ENCODE assay signal across 7 mouse cellular contexts in the genomic region with DNA sequence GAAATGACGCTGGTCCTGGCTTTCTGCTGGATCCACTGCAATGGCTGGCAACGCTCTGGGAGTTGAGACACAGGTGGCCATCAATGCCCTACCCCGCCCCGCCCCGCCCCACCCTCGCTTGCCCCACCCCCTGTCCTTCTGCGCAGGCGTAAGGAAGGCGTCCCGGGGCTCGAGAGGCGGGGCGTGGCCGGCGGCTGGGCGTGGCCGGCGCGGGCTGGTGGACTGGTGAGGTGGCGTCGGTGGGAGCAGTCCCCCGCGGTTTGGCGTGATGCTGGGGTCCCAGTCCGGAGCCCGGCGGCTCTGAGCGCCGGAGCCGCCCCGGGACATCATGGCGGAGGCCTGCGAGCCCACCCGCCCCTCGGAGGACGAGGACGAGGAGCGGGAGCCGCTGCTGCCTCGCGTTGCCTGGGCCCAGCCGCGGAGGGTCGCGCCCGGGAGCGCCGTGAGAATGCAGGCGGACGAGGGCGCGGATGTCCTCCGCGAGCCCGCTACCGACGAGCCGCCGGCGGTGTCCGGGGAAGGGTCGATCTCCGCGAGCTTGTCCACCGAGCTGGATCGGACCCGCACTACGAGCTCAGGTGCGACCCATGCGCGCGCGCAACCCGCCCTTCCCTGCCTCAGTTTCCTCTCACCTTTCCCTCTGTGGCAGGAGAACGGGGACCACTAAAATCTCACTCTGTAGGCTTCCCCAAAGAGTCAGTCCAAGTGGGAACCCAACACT. TPM values are rescaled to one million over a fixed set of nuclear protein-coding genes. Genes with fewer than 3 reads are reported as not detected.
DNase-seq lines count a peak whose midpoint lies in the region; ATAC-seq lines count a peak whose summit lies in the region.

A gene (plus strand): TSS at position 184 of the 721 bp plus-strand sequence.

- no peaks in the 10 kb centered on the region for H3K27me3 ChIP-seq in intestine, embryonic 16.5 days (replicated peaks; ENCODE audit: control insufficient read depth, insufficient read depth, low read length)
- no peaks in the 10 kb centered on the region for H3K27me3 ChIP-seq in limb, embryonic 10.5 days (ENCODE audit: low read depth, poor library complexity, severe bottlenecking)
- H3K27me3 ChIP-seq in midbrain, embryonic 12.5 days: no peaks in the 10 kb centered on the region

- H3K36me3 ChIP-seq in intestine, embryonic 16.5 days (ENCODE audit: control insufficient read depth, insufficient read depth, low read length): no peaks in the 10 kb centered on the region
- H3K36me3 ChIP-seq in limb, embryonic 10.5 days: no peaks in the 10 kb centered on the region
- no peaks in the 10 kb centered on the region for H3K36me3 ChIP-seq in midbrain, embryonic 12.5 days

- peak; percentile 77 to 84 for DNase-seq in adrenal gland, adult 18-20 months (ENCODE audit: low spot score in 2 of 2)
- peak; percentile 86 for DNase-seq in embryo, embryonic 11 days
- DNase-seq in gastrocnemius, postnatal 36 days: peak; percentile 69 to 72
- peak; percentile 93 for DNase-seq in limb, embryonic 10.5 days (ENCODE audit: low spot score)
- peak; percentile 43 for DNase-seq in skeletal muscle tissue, adult 2 months (ENCODE audit: low read depth, low spot score)

- peak within 1 kb of the TSS; percentile 81 for H3K27ac ChIP-seq in intestine, embryonic 16.5 days (ENCODE audit: low read length)
- H3K27ac ChIP-seq in limb, embryonic 10.5 days: peak within 1 kb of the TSS; percentile 90
- peak within 1 kb of the TSS; percentile 49; the same call in 1 of the 2 replicates for H3K27ac ChIP-seq in midbrain, embryonic 12.5 days (replicated peaks)

- H3K4me1 ChIP-seq in intestine, embryonic 16.5 days (ENCODE audit: control insufficient read depth, insufficient read depth, low read length): peaks cover 3% of the 10 kb centered on the region
- H3K4me1 ChIP-seq in limb, embryonic 10.5 days: peaks cover 10% of the 10 kb centered on the region
- H3K4me1 ChIP-seq in midbrain, embryonic 12.5 days: peaks cover 7% of the 10 kb centered on the region; the same call in 1 of the 2 replicates

- H3K9me3 ChIP-seq in intestine, embryonic 16.5 days (ENCODE audit: control insufficient read depth, low read length): no peaks in the 10 kb centered on the region
- no peaks in the 10 kb centered on the region for H3K9me3 ChIP-seq in limb, embryonic 10.5 days (replicated peaks)
- H3K9me3 ChIP-seq in midbrain, embryonic 12.5 days: no peaks in the 10 kb centered on the region

- intact Hi-C loops in gastrocnemius, postnatal 36 days (cut with DNase I): no loop called here

- WGBS in intestine, embryonic 16.5 days: under 1% methylated on average over 68 of the region's 75 CpGs
- WGBS in limb, embryonic 10.5 days: under 1% methylated on average over 73 of the region's 75 CpGs
- 0% methylated on average over 54 of the region's 75 CpGs for WGBS in midbrain, embryonic 12.5 days

- peak within 1 kb of the TSS; percentile 74 for H3K4me2 ChIP-seq in intestine, embryonic 16.5 days (ENCODE audit: low read depth, low read length)
- H3K4me2 ChIP-seq in midbrain, embryonic 12.5 days (replicated peaks): peak within 1 kb of the TSS; percentile 75

- peak; percentile 92 for ATAC-seq in intestine, embryonic 16.5 days
- peak; percentile 94 for ATAC-seq in midbrain, embryonic 12.5 days (ENCODE audit: low FRiP score, low read depth)

- H3K4me3 ChIP-seq in intestine, embryonic 16.5 days (ENCODE audit: low read length): peak within 1 kb of the TSS; percentile 89
- H3K4me3 ChIP-seq in limb, embryonic 10.5 days: peak within 1 kb of the TSS; percentile 72
- peak within 1 kb of the TSS; percentile 80 for H3K4me3 ChIP-seq in midbrain, embryonic 12.5 days

- H3K9ac ChIP-seq in intestine, embryonic 16.5 days (ENCODE audit: low read depth, low read length): peak within 1 kb of the TSS; percentile 91
- peak within 1 kb of the TSS; percentile 76 for H3K9ac ChIP-seq in midbrain, embryonic 12.5 days (replicated peaks)

RNA-seq across cellular contexts. Expression of the gene that starts here (rescaled TPM):
- 10 to 100 TPM; 10.5 to 13.9 TPM for total RNA-seq in adrenal gland, adult 18-20 months (2021)
- 1 to 10 TPM; 1.3 to 1.4 TPM for total RNA-seq in gastrocnemius, postnatal 36 days (2021)
- polyA plus RNA-seq in intestine, embryonic 16.5 days (2015; fragmentation: Nextera tagmentation; extraction: Ambion mirVana): 15.5 and 20.2 TPM in 2 replicates
- 13.3 and 16.5 TPM in 2 replicates for polyA plus RNA-seq in limb, embryonic 10.5 days (2016; fragmentation: Nextera tagmentation; extraction: Ambion mirVana)
- polyA plus RNA-seq in midbrain, embryonic 12.5 days (2016; fragmentation: Nextera tagmentation; extraction: Ambion mirVana): 16.6 and 17.4 TPM in 2 replicates

Comparison
In these comparisons a context has a peak if more than half of its experiments do, and no peak if none do; other contexts are left out.
1. Peak in every context shown above with its lines: DNase-seq, ATAC-seq, H3K4me3 ChIP-seq and H3K27ac ChIP-seq.
2. RNA of the gene that starts here (total RNA-seq): 10.5 to 13.9 TPM in adrenal gland, adult 18-20 months; 1.3 to 1.4 TPM in gastrocnemius, postnatal 36 days; every median in the first group is over 4 times any median in the second.
3. DNase-seq: peak in every context shown above with its lines; median percentile 93 in limb, embryonic 10.5 days; 86 in embryo, embryonic 11 days; 80 in adrenal gland, adult 18-20 months; 70 in gastrocnemius, postnatal 36 days; 43 in skeletal muscle tissue, adult 2 months.